Mouse (Mus musculus) heart, embryonic 11.5 days (tissue): ENCODE data around the gene Dlg2. TPM values are rescaled to one million over a fixed set of nuclear protein-coding genes. Genes with fewer than 3 reads are reported as not detected.

Source experiments
- ATAC-seq: fragments of 200-750 bp; cut with Nextera tagmentation; replicated peaks from 2 replicates; pipeline ENCODE4 v1.8.0; 2017; ENCODE audit warnings: moderate library complexity; ENCODE audit not compliant: insufficient number of reproducible peaks, low FRiP score, low TSS enrichment
- H3K27ac ChIP-seq: fragments of 300-500 bp; sonication (generic); 2 replicates; pipeline ENCODE4 v1.5.1; 2014; ENCODE audit warnings: mild to moderate bottlenecking, low read depth, low read length
- H3K27me3 ChIP-seq: fragments of 300-500 bp; sonication (generic); 2 replicates; pipeline ENCODE4 v1.6.1; 2014; ENCODE audit warnings: mild to moderate bottlenecking, low read length, mixed read lengths; ENCODE audit not compliant: control insufficient read depth, insufficient read depth
- H3K36me3 ChIP-seq: fragments of 300-500 bp; sonication (generic); 2 replicates; pipeline ENCODE4 v1.6.1; 2014; ENCODE audit warnings: mild to moderate bottlenecking, low read length, moderate library complexity, mixed read lengths; ENCODE audit not compliant: control insufficient read depth, insufficient read depth
- H3K4me1 ChIP-seq: fragments of 300-500 bp; sonication (generic); 2 replicates; pipeline ENCODE4 v1.6.1; 2014; ENCODE audit warnings: low read length; ENCODE audit not compliant: control insufficient read depth, insufficient read depth
- H3K4me2 ChIP-seq: fragments of 300-500 bp; sonication (generic); 2 replicates; pipeline ENCODE4 v1.6.1; 2014; ENCODE audit warnings: mild to moderate bottlenecking, moderate library complexity
- H3K4me3 ChIP-seq: fragments of 300-500 bp; sonication (generic); 2 replicates; pipeline ENCODE4 v1.5.1; 2014; ENCODE audit warnings: low read depth, low read length
- H3K9ac ChIP-seq: fragments of 300-500 bp; sonication (generic); 2 replicates; pipeline ENCODE4 v1.6.1; 2014; ENCODE audit warnings: mild to moderate bottlenecking, low read depth, low read length, moderate library complexity
- H3K9me3 ChIP-seq: fragments of 300-500 bp; sonication (generic); replicated peaks from 2 replicates; pipeline ENCODE4 v1.6.1; 2016; ENCODE audit warnings: low read length; ENCODE audit not compliant: control insufficient read depth
- WGBS: fragments of 180-500 bp; shearing (Covaris S2); extraction: QIAGEN DNeasy Blood & Tissue Kit; methylation state at CpG from one replicate; pipeline ENCODE4 v1.1.7; 2014; ENCODE audit not compliant: insufficient replicate concordance; 5-methylcytosine and 5-hydroxymethylcytosine counted together
- polyA plus RNA-seq: library from polyadenylated mRNA; unstranded; fragments of >200 nt; fragmentation: Nextera tagmentation; extraction: Ambion mirVana; gene quantifications from 2 replicates; pipeline ENCODE4 v1.2.1, GENCODE M21; 2014

The Dlg2 gene
- polyA plus RNA-seq, 1 experiment from 2014 or later = 8.5 TPM

GRCm38 (mm10) chr7:92371638-92372037 is 1895.2 kb downstream of the Dlg2 start:
- no peak for ATAC-seq
- no peak overlapping the region for H3K4me3 ChIP-seq
- H3K9me3 ChIP-seq = no peaks in the 10 kb centered on the region
- H3K27me3 ChIP-seq = no peaks in the 10 kb centered on the region
- H3K4me1 ChIP-seq = no peaks in the 10 kb centered on the region
- H3K9ac ChIP-seq = no peak overlapping the region
- no peaks in the 10 kb centered on the region for H3K36me3 ChIP-seq
- WGBS = 64% methylated on average over 4 of the region's 4 CpGs
- H3K4me2 ChIP-seq = no peak overlapping the region
- H3K27ac ChIP-seq = no peak overlapping the region

GRCm38 (mm10) chr7:92373863-92374357 is 1897.4 kb downstream of the Dlg2 start:
- H3K9ac ChIP-seq = no peak overlapping the region
- no peaks in the 10 kb centered on the region for H3K36me3 ChIP-seq
- H3K4me3 ChIP-seq = no peak overlapping the region
- no peak overlapping the region for H3K4me2 ChIP-seq
- WGBS = 84% methylated on average over 5 of the region's 5 CpGs
- H3K9me3 ChIP-seq = no peaks in the 10 kb centered on the region
- no peaks in the 10 kb centered on the region for H3K27me3 ChIP-seq
- no peak for ATAC-seq
- H3K27ac ChIP-seq = no peak overlapping the region
- no peaks in the 10 kb centered on the region for H3K4me1 ChIP-seq

- no peaks in the 10 kb centered on the region for H3K36me3 ChIP-seq
- ATAC-seq = no peak
- H3K27me3 ChIP-seq = no peaks in the 10 kb centered on the region
- H3K9me3 ChIP-seq = no peaks in the 10 kb centered on the region
- H3K9ac ChIP-seq = no peak overlapping the region
- WGBS = 80% methylated on average over 5 of the region's 5 CpGs
- no peak overlapping the region for H3K4me3 ChIP-seq
- H3K4me1 ChIP-seq = no peaks in the 10 kb centered on the region
- no peak overlapping the region for H3K4me2 ChIP-seq
- H3K27ac ChIP-seq = no peak overlapping the region
These were observed 1907.5 kb downstream of the Dlg2 start for GRCm38 (mm10) chr7:92383913-92384484.

GRCm38 (mm10) chr7:92392052-92392640 is 1915.7 kb downstream of the Dlg2 start:
- 82% methylated on average over 6 of the region's 6 CpGs for WGBS
- Histone ChIP-seq H3K36me3 (no peaks in the 10 kb centered on the region), H3K9me3 (no peaks in the 10 kb centered on the region), H3K4me3 (no peak overlapping the region), H3K9ac (no peak overlapping the region), H3K27me3 (no peaks in the 10 kb centered on the region), H3K27ac (no peak overlapping the region), H3K4me1 (no peaks in the 10 kb centered on the region), H3K4me2 (no peak overlapping the region)
- ATAC-seq = no peak

GRCm38 (mm10) chr7:92396783-92397182 is 1920.3 kb downstream of the Dlg2 start:
- no peak for ATAC-seq
- H3K4me1 ChIP-seq = no peaks in the 10 kb centered on the region
- no peaks in the 10 kb centered on the region for H3K9me3 ChIP-seq
- H3K27ac ChIP-seq = no peak overlapping the region
- H3K9ac ChIP-seq = no peak overlapping the region
- no peak overlapping the region for H3K4me3 ChIP-seq
- H3K27me3 ChIP-seq = no peaks in the 10 kb centered on the region
- WGBS = 77% methylated on average over 1 of the region's 1 CpGs
- H3K4me2 ChIP-seq = no peak overlapping the region
- H3K36me3 ChIP-seq = no peaks in the 10 kb centered on the region

GRCm38 (mm10) chr7:92398841-92399240 is 1922.4 kb downstream of the Dlg2 start:
- Histone ChIP-seq H3K4me2 (no peak overlapping the region), H3K27ac (no peak overlapping the region), H3K9me3 (no peaks in the 10 kb centered on the region), H3K27me3 (no peaks in the 10 kb centered on the region), H3K4me3 (no peak overlapping the region), H3K4me1 (no peaks in the 10 kb centered on the region), H3K36me3 (no peaks in the 10 kb centered on the region), H3K9ac (no peak overlapping the region)
- WGBS = 73% methylated on average over 1 of the region's 1 CpGs
- ATAC-seq = no peak

GRCm38 (mm10) chr7:92400551-92400950 is 1924.1 kb downstream of the Dlg2 start:
- no peaks in the 10 kb centered on the region for H3K27me3 ChIP-seq
- H3K27ac ChIP-seq = no peak overlapping the region
- H3K36me3 ChIP-seq = no peaks in the 10 kb centered on the region
- 71% methylated on average over 1 of the region's 1 CpGs for WGBS
- no peak overlapping the region for H3K4me3 ChIP-seq
- H3K4me1 ChIP-seq = no peaks in the 10 kb centered on the region
- no peak overlapping the region for H3K9ac ChIP-seq
- no peak for ATAC-seq
- H3K4me2 ChIP-seq = no peak overlapping the region
- no peaks in the 10 kb centered on the region for H3K9me3 ChIP-seq

- H3K9ac ChIP-seq = no peak overlapping the region
- no peak overlapping the region for H3K27ac ChIP-seq
- no peaks in the 10 kb centered on the region for H3K27me3 ChIP-seq
- ATAC-seq = no peak
- no peaks in the 10 kb centered on the region for H3K4me1 ChIP-seq
- no peaks in the 10 kb centered on the region for H3K9me3 ChIP-seq
- WGBS = 55% methylated on average over 4 of the region's 4 CpGs
- no peaks in the 10 kb centered on the region for H3K36me3 ChIP-seq
- H3K4me3 ChIP-seq = no peak overlapping the region
- no peak overlapping the region for H3K4me2 ChIP-seq
These were observed 1924.7 kb downstream of the Dlg2 start for GRCm38 (mm10) chr7:92401001-92401688.
